Mouse (Mus musculus) adrenal gland, postnatal 25 days (tissue): ENCODE measurements around the gene Hemgn. TPM values are rescaled to one million over a fixed set of nuclear protein-coding genes. Genes with fewer than 3 reads are reported as not detected.

Experiments used
- DNase-seq: peaks from one replicate; pipeline ENCODE4 v3.0.0; 2021; ENCODE audit warnings: mixed read lengths
- total RNA-seq: library from RNA; stranded (reverse); gene quantifications from 2 replicates; pipeline ENCODE4 v1.2.3, GENCODE M21; 2021

The Hemgn gene
- total RNA-seq, 1 experiment from 2014 or later: not detected

- no peak for DNase-seq
Observed at GRCm38 (mm10) chr4:46412113-46412512, 1.2 kb downstream of the Hemgn start.

- no peak for DNase-seq
Observed at GRCm38 (mm10) chr4:46411489-46411888, 1.8 kb downstream of the Hemgn start.

- DNase-seq: no peak
Observed at GRCm38 (mm10) chr4:46410677-46411076, 2.6 kb downstream of the Hemgn start.

DNA sequence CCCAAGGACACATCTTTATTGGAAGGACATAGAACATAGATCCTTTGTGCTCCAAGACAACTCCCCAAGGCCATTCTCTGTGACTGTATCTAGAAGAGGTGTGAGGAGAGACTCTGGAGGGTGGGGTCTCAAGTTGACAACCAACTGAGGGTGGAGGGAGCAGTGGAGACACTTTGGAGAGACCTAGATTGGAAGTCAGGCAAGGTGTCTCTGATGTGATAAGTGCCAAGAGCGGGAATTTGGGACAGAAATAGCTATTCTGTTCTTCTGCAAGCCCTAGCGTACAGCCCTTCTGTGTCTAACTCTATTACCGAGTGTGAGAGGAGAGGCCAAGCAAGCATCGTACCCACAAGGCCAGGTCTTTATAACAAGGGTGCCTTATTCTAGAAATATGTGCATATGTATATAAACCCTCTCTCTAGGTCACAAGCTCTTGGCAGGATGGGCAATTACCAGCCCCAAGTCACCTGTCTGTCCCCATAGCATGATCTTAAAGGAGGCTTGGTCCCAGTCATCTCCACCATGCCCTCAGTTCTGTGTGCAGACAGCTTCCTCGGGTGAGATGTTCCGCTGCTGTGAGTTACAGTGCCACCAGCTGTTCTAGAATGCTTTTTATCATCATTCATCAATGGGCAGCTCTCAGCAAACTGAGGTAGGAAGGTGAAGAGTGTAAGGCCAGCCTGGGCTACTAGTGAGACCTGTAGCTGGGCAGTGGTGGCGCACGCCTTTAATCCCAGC, 6.2 kb downstream of the Hemgn start:
- DNase-seq: no peak

DNA sequence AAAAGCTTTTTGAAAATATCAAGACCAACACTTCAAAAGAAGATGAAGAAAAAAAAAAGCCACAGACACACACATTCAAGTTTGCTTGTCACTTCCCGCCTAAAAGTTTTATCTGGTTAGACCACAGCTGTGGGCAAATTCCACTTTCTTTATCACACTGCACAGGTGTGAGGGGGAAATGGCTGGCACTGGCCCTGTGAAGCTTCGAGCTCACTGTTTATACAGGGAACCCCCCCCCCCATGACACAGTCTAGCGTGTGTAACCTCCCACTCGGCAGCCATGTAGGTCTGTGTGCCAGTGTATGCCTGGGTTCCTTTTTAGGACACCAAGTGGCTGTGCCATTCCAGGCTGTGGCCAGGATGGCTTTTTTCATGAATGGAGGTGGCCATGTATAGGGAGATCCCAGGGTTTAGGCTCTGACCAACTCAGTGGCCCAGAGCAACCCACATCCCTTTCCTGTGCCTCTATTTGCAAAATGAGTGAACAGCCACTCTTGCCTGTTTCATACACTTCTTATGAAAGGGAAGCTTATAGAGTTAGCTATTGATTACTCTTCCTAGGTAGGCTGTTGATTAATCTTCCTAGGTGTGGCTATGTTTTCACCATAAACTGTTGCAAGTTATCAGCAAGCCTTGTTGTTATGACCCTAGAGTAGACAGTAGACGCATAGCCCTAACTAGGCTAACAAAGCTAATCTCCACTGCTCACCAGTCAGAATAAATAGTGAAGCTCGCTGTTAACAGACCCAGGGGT, 9.1 kb downstream of the Hemgn start:
- DNase-seq: no peak

GRCm38 (mm10) chr4:46398839-46399238, 14.5 kb downstream of the Hemgn start:
- DNase-seq: no peak

GRCm38 (mm10) chr4:46395736-46396135, 17.6 kb downstream of the Hemgn start:
- DNase-seq: no peak

DNA sequence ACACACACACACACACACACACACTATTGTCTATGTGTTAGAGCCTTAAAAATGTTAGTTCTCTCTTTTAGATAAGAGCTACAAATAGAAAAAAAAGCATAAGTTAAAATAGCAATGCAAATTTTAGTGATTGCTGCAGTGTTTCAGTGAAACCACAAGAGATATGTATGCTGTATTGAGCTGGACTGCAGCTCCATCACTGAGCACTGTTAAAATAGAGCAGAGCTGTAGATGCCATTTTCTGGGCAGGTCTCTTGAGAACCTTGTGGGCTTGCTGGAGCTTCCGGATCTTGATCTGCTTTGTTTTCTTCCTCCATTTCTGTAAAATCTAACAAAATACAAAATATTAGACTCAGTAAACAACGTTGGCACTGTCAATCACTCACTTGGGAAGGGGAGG, 18.9 kb downstream of the Hemgn start:
- DNase-seq: no peak

DNA sequence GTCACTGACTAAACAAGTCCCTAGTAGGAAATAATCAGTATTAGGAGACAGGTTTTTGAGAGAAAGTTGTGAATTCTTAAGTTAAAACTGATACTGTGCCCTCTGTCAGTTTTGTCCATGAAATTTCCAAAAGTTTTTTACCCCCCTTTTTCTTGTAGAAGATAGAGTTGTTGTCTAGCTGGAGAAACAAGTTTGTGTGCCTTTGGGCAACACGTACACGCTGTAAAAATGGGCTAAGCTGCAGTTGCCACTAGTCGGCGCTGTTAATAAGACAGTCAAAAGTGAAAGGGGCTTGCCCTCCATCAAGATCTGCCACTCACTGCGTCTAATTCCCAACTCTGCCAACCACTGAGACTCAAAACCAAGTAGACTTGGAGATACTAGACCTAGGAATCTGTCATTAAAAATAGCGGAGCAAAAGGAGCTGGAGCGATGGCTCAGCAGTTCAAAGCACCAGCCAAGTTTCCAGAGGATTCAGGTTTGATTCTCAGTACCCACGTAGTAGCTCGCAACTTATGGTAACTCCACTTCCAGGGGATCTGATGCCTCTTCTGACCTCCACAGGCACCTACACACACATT, 22.8 kb downstream of the Hemgn start:
- peak; percentile 73 for DNase-seq

- DNase-seq: peak; percentile 16
Observed at GRCm38 (mm10) chr4:46389612-46390341, 23.5 kb downstream of the Hemgn start.

DNA sequence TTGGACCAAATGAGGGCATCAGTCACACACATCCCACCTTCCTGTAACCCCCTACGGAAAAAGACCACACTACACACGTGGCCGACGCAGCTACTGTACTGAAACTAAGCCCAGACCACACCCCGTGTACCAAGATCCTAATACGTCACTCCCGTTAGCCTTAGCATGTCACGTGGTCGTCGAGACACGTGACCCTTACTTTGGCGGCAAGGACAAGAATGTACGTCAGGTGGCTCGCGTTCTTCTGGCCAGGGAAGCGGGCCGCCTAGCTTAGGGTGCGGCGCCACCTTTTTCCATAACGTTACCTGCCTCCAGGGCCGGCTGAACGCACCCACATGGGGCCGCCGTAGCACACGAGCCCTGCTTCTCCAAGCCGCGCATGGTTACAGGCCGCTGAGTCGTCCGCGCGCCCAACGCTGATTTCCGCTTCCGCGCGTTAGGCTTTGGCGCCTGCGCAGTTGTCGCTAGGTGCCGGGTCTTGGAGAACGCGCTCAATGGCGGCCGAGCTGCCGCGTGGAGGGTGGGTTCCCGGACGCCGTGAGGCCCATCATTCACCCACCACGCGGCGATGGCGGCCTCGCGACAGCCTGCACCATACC, 24.2 kb downstream of the Hemgn start, which contains the start of gene Trmo:
Gene Trmo, minus strand, starts transcription at position 425 of the 599 bp plus-strand sequence.
- DNase-seq: peak; percentile 94

- DNase-seq: no peak
Observed at GRCm38 (mm10) chr4:46388556-46388955, 24.8 kb downstream of the Hemgn start.

DNA sequence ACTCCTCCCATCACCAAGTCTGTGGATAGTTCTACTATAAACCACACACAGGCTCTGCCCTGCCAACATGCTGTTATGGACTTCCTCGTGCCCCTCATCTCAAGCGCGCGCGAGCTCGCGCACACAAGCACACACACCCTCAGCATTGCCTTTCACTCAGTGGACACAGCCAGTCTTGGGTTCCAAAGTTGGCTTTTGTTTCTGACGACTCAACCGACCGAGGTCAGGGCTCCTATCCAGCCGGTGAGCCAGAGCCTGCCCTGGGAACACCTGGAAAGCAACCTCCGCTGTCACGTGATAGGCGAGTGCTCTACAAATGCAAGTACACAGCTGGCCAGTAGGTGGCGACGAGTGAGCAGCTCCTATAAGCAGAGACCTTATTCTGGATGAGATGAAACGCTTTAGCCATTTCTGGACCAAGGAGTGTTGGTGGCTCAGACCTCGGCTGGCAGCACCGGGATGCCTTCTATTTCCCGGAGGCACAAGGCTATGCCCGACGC, 38.4 kb downstream of the Hemgn start:
- peak; percentile 82 for DNase-seq

DNA sequence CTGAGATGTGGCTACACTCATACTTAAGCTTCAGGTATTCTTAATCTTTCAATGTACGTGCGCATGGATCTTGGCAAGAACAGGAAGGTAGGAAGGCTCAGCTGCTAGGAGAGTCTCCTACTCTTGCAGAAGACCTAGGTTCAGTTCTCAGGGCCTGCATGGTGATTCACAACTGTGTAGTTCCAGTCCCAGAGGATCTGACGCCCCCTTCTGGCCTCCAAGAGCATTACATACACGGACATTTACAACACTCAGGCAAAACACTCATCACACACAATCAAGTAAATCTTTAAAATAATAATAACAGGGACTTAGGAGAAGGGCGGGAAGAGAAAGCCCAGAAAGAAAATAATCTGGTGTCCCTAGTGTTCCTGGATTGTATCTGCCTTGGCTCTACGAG, 38.9 kb downstream of the Hemgn start:
- DNase-seq: peak; percentile 28

- peak; percentile 89 for DNase-seq
Observed at GRCm38 (mm10) chr4:46371030-46371429, 42.3 kb downstream of the Hemgn start.

- peak; percentile 48 for DNase-seq
Observed at GRCm38 (mm10) chr4:46370406-46370805, 42.9 kb downstream of the Hemgn start.

DNA sequence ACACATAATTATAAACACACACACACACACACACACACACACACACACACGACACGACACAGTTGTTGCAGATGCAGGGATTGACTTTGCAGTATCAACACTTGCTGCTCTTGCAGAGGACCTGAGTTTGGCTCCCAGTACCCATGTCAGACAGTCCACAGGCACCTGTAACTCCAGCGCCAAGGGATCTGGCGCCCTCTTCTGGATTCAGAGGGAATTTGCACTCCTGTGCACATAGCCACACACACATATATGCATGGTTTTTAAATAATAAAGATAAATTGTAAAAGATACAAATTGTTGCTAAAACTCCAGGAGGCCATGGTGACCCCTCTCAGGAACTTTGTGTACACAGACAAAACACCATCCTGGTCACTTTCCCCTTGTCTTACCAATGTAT, 44.2 kb downstream of the Hemgn start:
- DNase-seq: no peak

GRCm38 (mm10) chr4:46367487-46367959, 45.8 kb downstream of the Hemgn start:
- DNase-seq: no peak

DNA sequence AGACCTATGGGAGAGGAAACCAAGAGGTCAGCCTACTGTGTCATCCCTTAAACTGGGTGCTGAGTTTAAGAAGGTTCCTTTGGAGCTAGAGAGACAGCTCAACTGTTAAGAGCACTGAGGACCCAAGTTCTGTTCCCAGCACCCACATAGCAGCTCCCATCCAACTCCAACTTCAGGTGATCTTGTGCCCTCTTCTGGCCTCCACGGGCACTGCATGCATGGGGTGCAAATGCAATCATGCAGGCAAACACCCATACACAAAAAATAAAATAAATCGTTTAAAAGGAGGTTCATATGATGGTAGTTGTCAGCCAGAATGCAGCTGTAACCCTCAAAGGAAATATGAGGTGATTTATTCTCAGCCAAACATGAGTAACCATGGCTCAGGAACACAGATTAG, 48.9 kb downstream of the Hemgn start:
- no peak for DNase-seq

DNA sequence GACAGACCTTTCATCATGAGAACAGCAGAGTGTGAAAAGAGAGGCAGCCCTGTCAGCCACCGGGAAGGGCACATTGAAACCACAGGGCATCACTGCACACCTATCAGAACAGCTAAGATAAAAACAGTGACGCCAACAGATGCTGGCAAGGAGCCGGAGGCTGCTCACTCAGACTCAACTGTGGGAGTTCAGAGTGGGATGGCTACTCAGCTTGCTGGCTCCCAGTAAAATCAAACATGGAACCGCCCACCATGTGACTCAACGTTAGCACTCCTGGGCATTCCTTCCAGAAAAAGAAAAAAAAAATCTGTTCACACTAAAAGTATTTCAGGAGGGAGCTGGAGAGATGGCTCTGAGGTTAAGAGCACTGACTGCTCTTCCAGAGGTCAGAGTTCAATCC, 52.0 kb downstream of the Hemgn start:
- DNase-seq: no peak

DNA sequence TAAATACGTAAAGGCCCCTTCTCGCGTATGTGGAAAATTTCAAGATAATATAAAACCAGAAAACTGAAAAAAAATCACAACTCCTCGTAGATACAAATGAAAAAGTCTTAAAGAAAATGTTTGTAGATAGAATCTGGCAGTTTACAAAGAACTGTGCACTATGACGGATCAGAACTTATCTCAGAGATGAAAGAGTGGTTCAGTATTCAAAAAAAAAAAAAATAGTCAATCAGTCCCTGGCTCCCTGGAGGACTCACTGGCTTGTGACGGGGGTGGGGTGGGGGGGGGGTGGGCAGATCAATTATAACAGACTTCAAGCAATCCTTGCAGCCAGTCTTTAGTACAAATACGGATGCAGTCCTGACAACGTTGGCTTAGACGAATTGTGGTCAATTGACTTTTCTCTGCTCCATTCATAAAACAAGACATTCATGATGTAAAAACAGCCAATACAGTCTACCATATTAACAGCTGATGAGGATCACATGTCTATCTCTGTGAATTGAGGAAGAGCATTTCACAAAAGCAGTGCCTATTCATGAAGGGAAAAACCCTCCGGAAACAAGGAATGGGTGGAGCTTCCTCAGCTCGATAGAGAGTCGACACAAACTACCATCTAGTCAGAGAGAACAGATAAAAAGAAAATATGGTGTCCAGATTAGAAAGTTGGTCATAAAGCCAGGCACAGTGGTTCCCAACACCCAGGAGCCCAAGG, 53.6 kb downstream of the Hemgn start:
- DNase-seq: no peak
